Mouse (Mus musculus): ENCODE data around the gene Ccdc150. TPM values are rescaled to one million over a fixed set of nuclear protein-coding genes. Genes with fewer than 3 reads are reported as not detected.

Gene Ccdc150
- polyA plus RNA-seq, 1 experiment from 2014 or later = 0.06 TPM

- no peak for ATAC-seq
- H3K27ac ChIP-seq (ENCODE audit: low read length) = no peak overlapping the region
- no peaks in the 10 kb centered on the region for H3K27me3 ChIP-seq (ENCODE audit: control insufficient read depth, insufficient read depth, low read depth, low read length)
- WGBS = 54% methylated on average over 4 of the region's 4 CpGs
- H3K36me3 ChIP-seq (ENCODE audit: control insufficient read depth, insufficient read depth, low read length) = no peaks in the 10 kb centered on the region
- H3K9me3 ChIP-seq (replicated peaks; ENCODE audit: control insufficient read depth, low read length, poor library complexity, severe bottlenecking) = no peaks in the 10 kb centered on the region
- H3K4me1 ChIP-seq (ENCODE audit: control insufficient read depth, insufficient read depth, low read length) = no peaks in the 10 kb centered on the region
- no peak overlapping the region for H3K4me3 ChIP-seq (ENCODE audit: low read depth, low read length)
- H3K9ac ChIP-seq (ENCODE audit: low read depth, low read length) = no peak overlapping the region
- H3K4me2 ChIP-seq (ENCODE audit: low read length) = no peak overlapping the region
These were observed 82.5 kb downstream of the Ccdc150 start for GRCm38 (mm10) chr1:54332988-54333387.

- Histone ChIP-seq H3K9me3 (replicated peaks; ENCODE audit: control insufficient read depth, low read length, poor library complexity, severe bottlenecking) (no peaks in the 10 kb centered on the region), H3K4me2 (ENCODE audit: low read length) (no peak overlapping the region), H3K4me1 (ENCODE audit: control insufficient read depth, insufficient read depth, low read length) (no peaks in the 10 kb centered on the region), H3K4me3 (ENCODE audit: low read depth, low read length) (no peak overlapping the region), H3K36me3 (ENCODE audit: control insufficient read depth, insufficient read depth, low read length) (no peaks in the 10 kb centered on the region), H3K27me3 (ENCODE audit: control insufficient read depth, insufficient read depth, low read depth, low read length) (no peaks in the 10 kb centered on the region), H3K9ac (ENCODE audit: low read depth, low read length) (no peak overlapping the region), H3K27ac (ENCODE audit: low read length) (no peak overlapping the region)
- ATAC-seq = no peak
- 90% methylated on average over 4 of the region's 4 CpGs for WGBS
These were observed 104.3 kb downstream of the Ccdc150 start for GRCm38 (mm10) chr1:54354786-54355185.

GRCm38 (mm10) chr1:54355485-54355884 is 105.0 kb downstream of the Ccdc150 start:
- Histone ChIP-seq H3K4me2 (ENCODE audit: low read length) (no peak overlapping the region), H3K27ac (ENCODE audit: low read length) (no peak overlapping the region), H3K36me3 (ENCODE audit: control insufficient read depth, insufficient read depth, low read length) (no peaks in the 10 kb centered on the region), H3K4me3 (ENCODE audit: low read depth, low read length) (no peak overlapping the region), H3K27me3 (ENCODE audit: control insufficient read depth, insufficient read depth, low read depth, low read length) (no peaks in the 10 kb centered on the region), H3K4me1 (ENCODE audit: control insufficient read depth, insufficient read depth, low read length) (no peaks in the 10 kb centered on the region), H3K9me3 (replicated peaks; ENCODE audit: control insufficient read depth, low read length, poor library complexity, severe bottlenecking) (no peaks in the 10 kb centered on the region), H3K9ac (ENCODE audit: low read depth, low read length) (no peak overlapping the region)
- no peak for ATAC-seq
- 82% methylated on average over 5 of the region's 5 CpGs for WGBS

GRCm38 (mm10) chr1:54356566-54356965 is 106.1 kb downstream of the Ccdc150 start:
- no peaks in the 10 kb centered on the region for H3K36me3 ChIP-seq (ENCODE audit: control insufficient read depth, insufficient read depth, low read length)
- H3K9me3 ChIP-seq (replicated peaks; ENCODE audit: control insufficient read depth, low read length, poor library complexity, severe bottlenecking) = no peaks in the 10 kb centered on the region
- no peak overlapping the region for H3K27ac ChIP-seq (ENCODE audit: low read length)
- no peak overlapping the region for H3K9ac ChIP-seq (ENCODE audit: low read depth, low read length)
- no peaks in the 10 kb centered on the region for H3K27me3 ChIP-seq (ENCODE audit: control insufficient read depth, insufficient read depth, low read depth, low read length)
- WGBS = 84% methylated on average over 6 of the region's 6 CpGs
- no peaks in the 10 kb centered on the region for H3K4me1 ChIP-seq (ENCODE audit: control insufficient read depth, insufficient read depth, low read length)
- ATAC-seq = no peak
- no peak overlapping the region for H3K4me3 ChIP-seq (ENCODE audit: low read depth, low read length)
- no peak overlapping the region for H3K4me2 ChIP-seq (ENCODE audit: low read length)

GRCm38 (mm10) chr1:54377506-54378051 is 127.1 kb downstream of the Ccdc150 start:
- ATAC-seq = no peak
- Histone ChIP-seq H3K9me3 (replicated peaks; ENCODE audit: control insufficient read depth, low read length, poor library complexity, severe bottlenecking) (no peaks in the 10 kb centered on the region), H3K4me3 (ENCODE audit: low read depth, low read length) (no peak overlapping the region)

GRCm38 (mm10) chr1:54380978-54381914 is 130.8 kb downstream of the Ccdc150 start:
- Histone ChIP-seq H3K9ac (ENCODE audit: low read depth, low read length) (no peak overlapping the region), H3K9me3 (replicated peaks; ENCODE audit: control insufficient read depth, low read length, poor library complexity, severe bottlenecking) (no peaks in the 10 kb centered on the region), H3K4me1 (ENCODE audit: control insufficient read depth, insufficient read depth, low read length) (no peaks in the 10 kb centered on the region), H3K4me3 (ENCODE audit: low read depth, low read length) (no peak overlapping the region), H3K27ac (ENCODE audit: low read length) (no peak overlapping the region), H3K27me3 (ENCODE audit: control insufficient read depth, insufficient read depth, low read depth, low read length) (no peaks in the 10 kb centered on the region), H3K36me3 (ENCODE audit: control insufficient read depth, insufficient read depth, low read length) (no peaks in the 10 kb centered on the region), H3K4me2 (ENCODE audit: low read length) (no peak overlapping the region)
- ATAC-seq = peak; percentile 82
- 91% methylated on average over 9 of the region's 9 CpGs for WGBS

More at GRCm38 (mm10) chr1:54377506-54378051, 127.1 kb downstream of the Ccdc150 start:
- H3K9ac ChIP-seq (ENCODE audit: low read depth, low read length) = no peak overlapping the region
- no peak overlapping the region for H3K27ac ChIP-seq (ENCODE audit: low read length)
- no peaks in the 10 kb centered on the region for H3K36me3 ChIP-seq (ENCODE audit: control insufficient read depth, insufficient read depth, low read length)
- H3K27me3 ChIP-seq (ENCODE audit: control insufficient read depth, insufficient read depth, low read depth, low read length) = no peaks in the 10 kb centered on the region
- no peak overlapping the region for H3K4me2 ChIP-seq (ENCODE audit: low read length)
- no peaks in the 10 kb centered on the region for H3K4me1 ChIP-seq (ENCODE audit: control insufficient read depth, insufficient read depth, low read length)

- no peak overlapping the region for H3K27ac ChIP-seq (ENCODE audit: low read length)
- H3K9ac ChIP-seq (ENCODE audit: low read depth, low read length) = no peak overlapping the region
- H3K27me3 ChIP-seq (ENCODE audit: control insufficient read depth, insufficient read depth, low read depth, low read length) = no peaks in the 10 kb centered on the region
- no peak overlapping the region for H3K4me3 ChIP-seq (ENCODE audit: low read depth, low read length)
- no peak overlapping the region for H3K4me2 ChIP-seq (ENCODE audit: low read length)
- H3K36me3 ChIP-seq (ENCODE audit: control insufficient read depth, insufficient read depth, low read length) = no peaks in the 10 kb centered on the region
- 17% methylated on average over 1 of the region's 1 CpGs for WGBS
- ATAC-seq = no peak
- no peaks in the 10 kb centered on the region for H3K4me1 ChIP-seq (ENCODE audit: control insufficient read depth, insufficient read depth, low read length)
- no peaks in the 10 kb centered on the region for H3K9me3 ChIP-seq (replicated peaks; ENCODE audit: control insufficient read depth, low read length, poor library complexity, severe bottlenecking)
These were observed 133.7 kb downstream of the Ccdc150 start for GRCm38 (mm10) chr1:54384221-54384620.

- no peak overlapping the region for H3K9ac ChIP-seq (ENCODE audit: low read depth, low read length)
- H3K9me3 ChIP-seq (replicated peaks; ENCODE audit: control insufficient read depth, low read length, poor library complexity, severe bottlenecking) = no peaks in the 10 kb centered on the region
- H3K27me3 ChIP-seq (ENCODE audit: control insufficient read depth, insufficient read depth, low read depth, low read length) = no peaks in the 10 kb centered on the region
- no peak overlapping the region for H3K27ac ChIP-seq (ENCODE audit: low read length)
- H3K4me3 ChIP-seq (ENCODE audit: low read depth, low read length) = no peak overlapping the region
- H3K36me3 ChIP-seq (ENCODE audit: control insufficient read depth, insufficient read depth, low read length) = peaks cover 30% of the 10 kb centered on the region
- H3K4me1 ChIP-seq (ENCODE audit: control insufficient read depth, insufficient read depth, low read length) = no peaks in the 10 kb centered on the region
- H3K4me2 ChIP-seq (ENCODE audit: low read length) = no peak overlapping the region
- no peak for ATAC-seq
These were observed 152.3 kb downstream of the Ccdc150 start for GRCm38 (mm10) chr1:54402736-54403135.
